Mouse (Mus musculus) R1 (cell line): ENCODE results near the gene Gm8251.
"Not testable (repeated sequence)": the region's sequence is repeated elsewhere in the genome, so short reads cannot be mapped to it uniquely, and the experiment has no call there.

ENCODE experiments used
- DNase-seq: peaks from one replicate; pipeline ENCODE4 v3.0.0-alpha.2; 2018; ENCODE audit warnings: low read depth, low spot score

Gm8251 gene

DNA sequence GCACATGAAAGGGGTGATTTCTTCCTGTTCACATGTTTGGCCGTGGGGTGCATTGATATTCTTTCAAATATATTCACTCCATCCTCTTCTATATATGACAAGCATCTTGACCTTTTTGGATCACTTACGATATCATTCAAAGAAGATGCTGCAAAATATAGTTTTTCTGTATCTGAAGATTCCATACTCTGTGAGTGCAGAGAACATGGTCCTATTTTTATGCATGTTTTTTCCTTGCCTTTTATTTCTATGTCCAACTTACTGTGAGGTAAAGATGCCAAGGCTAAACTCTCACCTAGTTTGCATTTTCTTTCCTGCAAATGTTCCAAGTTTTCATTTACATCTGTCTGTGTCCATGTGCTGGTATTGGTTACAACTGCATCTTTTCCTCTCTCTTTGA, at the start of gene Gm8251:
TSS of gene Gm8251 (minus strand) at position 101 of the 400 bp plus-strand sequence.
- DNase-seq = no peak

DNA sequence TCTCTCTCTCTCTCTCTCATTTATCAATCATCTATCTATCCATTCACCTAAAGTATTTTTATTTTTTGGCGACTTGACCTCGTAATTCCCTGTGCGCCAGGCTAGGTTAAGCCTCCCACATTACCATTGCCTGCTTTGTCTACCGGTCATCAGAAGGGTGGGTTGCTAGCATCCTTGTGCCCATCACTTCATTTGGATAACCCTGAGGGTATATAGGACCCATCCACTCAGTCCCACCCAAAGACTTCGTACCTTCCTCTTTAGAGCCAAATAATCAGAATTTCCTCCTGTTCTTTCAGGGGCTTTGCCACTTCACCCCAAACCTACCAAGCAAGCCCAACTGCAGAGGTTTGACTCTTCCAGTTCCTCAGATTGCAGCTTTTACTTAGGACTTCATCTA, 41.2 kb upstream of the Gm8251 start:
- DNase-seq = peak; percentile 23

DNA sequence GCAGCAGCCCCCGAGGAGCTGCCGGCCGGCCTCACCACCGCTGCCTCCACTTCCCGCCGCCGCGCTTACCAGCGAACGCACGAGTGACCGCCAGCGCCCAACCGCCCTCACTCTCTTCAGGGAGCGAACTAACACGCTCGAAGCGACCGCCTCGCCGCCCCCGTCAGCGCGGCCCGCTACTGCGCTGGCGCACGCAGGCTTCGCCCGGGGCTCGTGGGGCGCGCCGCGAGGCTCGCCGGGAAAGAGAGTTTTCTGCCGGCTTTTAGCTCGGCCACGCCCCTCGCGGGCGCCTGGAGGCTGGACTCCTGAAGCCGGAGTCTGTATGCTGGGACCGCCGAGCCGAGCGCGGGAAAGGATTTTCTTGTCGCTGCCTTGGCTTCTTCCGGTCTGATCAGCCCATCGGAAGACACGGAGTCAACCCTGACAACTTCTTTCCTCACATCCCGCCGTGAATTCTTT, 40.6 kb upstream of the Gm8251 start, which contains the start of gene Tex30:
TSS of gene Tex30 (minus strand) at position 183 of the 459 bp plus-strand sequence.
- DNase-seq = peak; percentile 95

DNA sequence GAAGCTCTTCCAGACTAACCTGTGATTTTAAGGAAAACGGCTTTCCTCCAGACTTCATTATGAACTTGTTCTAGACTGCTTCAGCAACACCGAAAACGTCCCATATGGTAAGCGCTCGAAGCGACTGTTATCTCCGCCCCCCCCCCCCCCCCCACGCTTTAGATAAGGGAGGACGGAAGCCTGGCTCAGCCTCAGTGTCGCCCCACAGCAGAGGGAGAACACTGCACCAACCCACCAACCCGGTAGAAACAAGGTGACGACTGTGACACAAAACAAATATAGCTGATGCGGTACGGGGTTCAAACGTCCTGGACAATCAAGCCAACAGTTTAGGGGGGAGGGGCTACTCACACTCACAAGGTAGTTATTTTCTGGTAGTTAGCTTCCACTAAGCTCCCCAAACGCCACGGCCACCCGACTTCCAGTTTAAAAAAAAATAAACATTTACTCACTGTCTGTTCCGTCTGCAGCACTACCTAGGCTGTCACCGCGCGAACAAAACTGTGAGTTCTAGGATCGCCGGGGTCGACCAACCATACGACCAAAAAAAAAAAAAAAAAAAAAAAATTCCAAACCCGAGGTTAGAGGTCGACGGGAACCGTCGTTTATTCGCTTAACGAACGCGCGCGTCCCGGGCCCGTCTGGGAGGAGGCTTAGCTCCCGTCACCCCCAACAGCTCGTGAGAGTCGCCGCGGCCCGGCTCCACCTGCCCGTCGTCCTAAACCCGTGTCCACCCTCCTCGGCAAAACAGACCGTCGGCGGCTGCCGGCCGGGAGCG, 39.9 kb upstream of the Gm8251 start:
- peak; percentile 53 for DNase-seq

DNA sequence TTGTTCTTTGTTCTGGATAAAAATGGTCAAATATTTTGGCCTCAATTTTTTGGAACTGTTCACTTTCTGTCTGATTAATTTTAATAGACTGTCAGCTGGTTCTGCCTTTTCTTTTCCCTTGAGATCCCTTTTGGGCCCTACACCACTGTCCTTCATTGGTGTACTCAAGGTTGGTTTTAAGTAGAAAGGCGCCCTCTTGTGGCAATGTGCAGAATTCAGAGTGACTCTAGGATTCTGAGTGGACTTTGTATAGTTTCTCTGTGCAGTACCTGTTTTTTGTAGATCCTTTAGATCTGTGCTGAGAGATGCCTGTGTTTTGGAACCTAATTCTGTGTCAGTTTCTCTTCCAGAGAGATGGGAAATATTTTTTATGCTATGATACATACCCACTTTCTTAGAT, 2.9 kb upstream of the Gm8251 start:
- DNase-seq = peak; percentile 72

DNA sequence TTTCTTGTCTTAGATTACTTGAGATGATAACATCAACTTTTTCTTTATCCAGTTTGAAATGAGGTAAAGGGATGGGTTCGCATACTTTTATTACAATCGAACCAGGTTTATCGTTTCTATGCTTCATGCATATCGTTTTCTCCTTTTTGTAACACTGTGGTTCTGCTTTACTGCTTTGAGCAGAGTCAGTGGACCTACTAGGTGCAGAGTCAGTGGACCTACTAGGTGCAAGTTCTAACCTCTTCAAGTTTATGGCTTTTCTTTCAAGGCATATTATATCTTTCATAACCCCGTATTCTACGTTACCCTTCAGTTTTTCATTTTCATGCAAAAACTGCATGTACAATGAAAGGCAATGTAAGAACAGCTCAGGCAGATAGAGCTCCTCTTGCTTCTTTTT, 1.7 kb upstream of the Gm8251 start:
- no peak for DNase-seq

DNA sequence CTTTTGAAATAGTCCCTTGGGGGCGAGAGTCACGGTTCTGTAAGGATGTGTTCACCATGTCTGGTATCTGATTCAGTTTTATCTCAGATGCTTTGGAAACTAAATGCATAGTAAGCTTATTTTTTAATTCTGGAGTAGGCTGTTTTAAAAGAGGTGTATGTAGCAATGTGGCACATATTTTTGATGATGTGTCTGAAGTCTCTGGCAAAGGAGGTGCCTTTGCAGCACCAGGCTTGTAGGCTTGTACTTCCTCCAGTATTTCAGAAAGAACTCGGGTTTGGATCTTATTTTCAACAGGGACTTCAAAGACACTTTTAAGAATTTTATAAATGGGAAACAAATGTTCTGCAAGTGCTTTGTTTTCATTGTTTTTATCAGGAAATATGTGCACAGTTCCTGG, 3.9 kb downstream of the Gm8251 start:
- no peak for DNase-seq

DNA sequence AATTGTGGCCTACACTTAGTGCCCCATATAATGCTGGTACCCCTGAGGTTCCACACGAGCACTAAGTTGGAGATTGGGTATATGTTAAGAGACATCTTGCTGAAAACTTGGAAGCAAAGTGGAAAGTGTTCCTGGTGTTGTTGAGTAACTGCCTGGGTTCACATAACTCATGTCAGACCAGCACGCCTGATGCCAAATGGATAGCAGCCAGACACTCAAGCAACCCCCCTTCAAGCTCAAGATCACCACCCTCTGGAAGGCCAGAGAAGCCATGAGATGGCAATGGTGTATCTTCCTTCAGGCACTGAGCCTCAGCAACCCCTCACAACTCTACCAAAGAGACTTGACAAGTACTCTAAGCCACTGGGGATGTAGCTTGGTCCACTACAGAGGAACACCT, 15.2 kb downstream of the Gm8251 start:
- no peak for DNase-seq

DNA sequence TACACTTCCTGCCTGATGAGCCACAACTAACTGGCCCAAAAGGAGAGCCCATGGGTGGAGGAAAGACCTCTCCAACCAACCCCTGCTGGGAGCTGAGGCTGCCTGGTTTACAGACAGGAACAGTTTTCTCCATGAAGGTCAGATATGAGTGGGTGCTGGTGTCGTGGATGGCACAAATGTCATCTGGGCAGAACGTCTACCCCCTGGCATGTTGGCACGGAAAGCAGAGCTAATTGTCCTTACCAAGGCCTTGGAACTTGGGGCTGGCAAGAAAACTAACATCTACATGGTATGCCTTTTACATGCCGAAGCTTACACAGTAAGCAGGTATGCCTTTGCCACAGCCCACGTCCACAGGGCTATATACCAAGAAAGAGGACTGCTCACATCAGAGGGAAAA, 16.0 kb downstream of the Gm8251 start:
- DNase-seq = not testable (repeated sequence)

DNA sequence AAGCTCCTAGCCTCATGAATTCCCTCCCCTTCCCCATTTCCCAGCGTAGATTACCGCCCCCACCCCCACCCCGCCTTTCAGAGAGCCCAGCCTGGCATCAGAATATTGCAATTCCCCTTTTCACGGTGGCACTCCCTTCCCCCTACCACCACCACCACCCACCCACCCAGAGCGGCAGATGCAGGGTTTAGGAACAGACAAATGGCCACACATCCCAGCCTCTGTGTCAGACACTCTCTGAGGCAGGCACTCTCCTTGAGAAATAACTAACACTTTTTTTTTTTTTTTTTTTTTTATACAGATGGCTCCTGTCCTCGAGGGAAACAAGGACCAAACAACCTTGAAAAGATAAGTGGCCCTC, 19.2 kb downstream of the Gm8251 start:
- DNase-seq = no peak

DNA sequence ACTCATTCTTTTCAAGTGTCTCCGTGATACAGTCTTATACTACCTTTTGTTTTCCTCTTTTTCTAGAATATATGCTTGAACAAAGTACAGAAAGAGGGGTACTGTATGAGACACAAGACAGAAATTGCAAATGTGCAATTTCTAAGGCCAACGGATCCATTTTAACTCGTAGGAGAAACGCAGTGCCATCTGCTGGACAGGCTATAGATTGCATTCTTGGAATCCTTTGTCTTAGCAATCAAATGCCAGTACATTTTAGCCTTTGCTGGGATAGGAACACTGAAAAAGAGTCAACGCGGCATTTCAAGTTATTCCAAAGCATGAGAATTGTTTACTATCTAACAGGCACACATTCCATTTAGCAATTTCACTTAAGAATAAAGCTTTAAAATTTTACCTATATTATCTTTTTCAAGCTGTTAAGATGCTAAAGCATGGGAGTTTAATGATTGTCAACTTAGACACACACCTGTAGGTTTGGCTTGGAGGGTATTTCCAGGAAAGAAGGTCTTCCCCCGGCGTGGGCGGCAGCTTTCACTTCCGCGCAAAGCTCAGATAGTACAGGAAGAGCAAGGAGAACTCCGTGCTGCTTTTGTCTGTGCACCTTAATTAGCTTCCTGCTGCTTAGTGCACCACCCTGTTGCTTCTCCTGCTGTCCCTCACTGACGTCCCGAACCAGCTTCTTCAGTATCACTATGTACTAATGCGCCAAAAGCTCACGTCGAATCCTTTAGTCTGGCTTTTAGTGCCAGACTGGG, 19.8 kb downstream of the Gm8251 start:
- peak; percentile 65 for DNase-seq

DNA sequence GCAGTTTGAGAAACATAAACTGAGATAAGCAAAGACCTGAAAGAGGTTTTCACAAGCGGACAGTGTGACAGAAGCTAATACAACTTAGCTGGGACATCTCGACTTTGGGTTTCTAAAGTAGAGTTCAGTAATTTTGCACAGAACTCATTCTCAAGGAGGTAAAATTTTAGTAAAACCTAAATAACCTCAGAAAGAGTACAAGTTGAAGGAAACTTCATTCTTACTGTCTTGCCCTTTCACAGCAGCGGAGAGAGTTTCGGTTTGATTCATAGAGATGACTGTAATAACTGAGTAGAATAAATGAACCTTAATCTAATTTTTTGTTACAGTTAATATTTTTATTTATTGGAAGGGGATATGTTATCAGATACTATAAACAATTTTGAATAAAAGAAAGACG, 28.8 kb downstream of the Gm8251 start:
- DNase-seq = no peak

DNA sequence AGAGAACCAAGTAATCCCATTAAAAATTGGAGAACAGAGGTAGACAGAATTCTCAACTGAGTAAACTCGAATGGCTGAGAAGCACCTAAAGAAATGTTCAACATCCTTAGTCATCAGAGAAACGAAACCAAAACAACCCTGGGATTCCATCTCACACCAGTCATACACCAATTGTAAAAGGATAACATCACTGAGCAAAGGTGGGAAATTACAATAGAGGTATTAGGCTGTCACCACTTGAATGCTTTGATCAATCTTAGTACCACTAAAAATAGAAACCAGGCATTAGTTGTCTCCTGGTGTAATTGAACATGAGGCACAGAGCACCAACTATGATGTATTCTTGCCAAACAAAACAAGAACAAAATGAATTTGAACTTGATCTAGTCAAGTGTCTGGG, 29.5 kb downstream of the Gm8251 start:
- DNase-seq = no peak

DNA sequence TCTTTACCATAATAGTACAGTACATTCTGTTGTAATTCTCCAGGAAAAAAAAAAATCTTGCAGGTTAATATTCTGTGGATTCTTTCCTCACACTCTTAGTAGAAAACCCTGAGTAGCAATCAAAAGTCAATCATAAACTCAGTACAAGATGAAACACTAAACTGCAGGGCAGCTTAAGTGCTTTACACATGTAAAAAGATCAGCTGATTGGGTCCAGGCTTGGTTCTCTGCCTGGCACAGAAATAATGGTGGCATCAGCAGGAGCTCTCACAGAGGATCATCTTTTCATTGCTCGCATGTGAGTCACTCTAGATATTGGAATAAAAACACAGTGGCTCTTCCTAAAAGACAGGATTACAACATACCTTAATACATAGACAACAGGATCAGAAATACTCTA, 34.1 kb downstream of the Gm8251 start:
- no peak for DNase-seq

DNA sequence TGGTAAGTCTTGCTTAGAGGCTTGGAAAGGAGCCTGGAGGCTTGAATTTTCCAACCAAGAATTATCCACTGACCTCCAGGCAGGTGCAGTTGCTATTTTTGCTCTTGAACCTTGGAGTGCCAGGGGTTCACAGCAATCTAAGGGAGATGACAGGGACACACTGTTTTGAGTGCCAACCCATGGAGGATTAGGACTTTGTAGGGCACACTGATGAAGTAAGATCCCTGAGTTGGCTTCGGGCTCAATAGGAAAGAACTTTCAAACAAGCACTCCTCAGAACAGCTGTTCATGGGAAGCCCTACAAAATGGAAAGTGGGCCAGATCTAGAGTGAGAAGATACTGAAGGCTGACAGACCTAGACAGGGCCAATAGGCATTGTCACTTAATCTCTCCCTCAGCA, 39.1 kb downstream of the Gm8251 start:
- DNase-seq = no peak

DNA sequence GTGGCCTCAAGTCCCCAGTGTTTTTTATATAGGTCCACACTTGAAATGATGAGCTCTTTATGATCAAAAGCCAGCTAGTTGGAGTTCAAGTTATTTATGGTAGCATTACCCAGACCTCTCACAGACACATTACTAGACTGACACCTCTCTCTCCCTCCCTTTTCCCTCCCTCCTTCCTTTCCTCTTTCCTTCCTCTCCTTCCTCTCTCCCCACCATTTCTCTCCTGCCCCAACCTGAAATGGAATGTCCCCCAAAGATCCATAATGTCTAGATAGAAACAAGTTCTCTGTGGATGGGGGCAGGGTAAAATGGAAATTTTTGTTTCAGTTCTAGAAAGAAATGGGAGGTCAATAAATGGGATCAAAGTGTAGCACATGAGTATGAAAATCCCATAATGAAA, 41.8 kb downstream of the Gm8251 start, which contains the start of gene Mettl21c:
TSS of gene Mettl21c (minus strand) at position 101 of the 400 bp plus-strand sequence.
- no peak for DNase-seq

DNA sequence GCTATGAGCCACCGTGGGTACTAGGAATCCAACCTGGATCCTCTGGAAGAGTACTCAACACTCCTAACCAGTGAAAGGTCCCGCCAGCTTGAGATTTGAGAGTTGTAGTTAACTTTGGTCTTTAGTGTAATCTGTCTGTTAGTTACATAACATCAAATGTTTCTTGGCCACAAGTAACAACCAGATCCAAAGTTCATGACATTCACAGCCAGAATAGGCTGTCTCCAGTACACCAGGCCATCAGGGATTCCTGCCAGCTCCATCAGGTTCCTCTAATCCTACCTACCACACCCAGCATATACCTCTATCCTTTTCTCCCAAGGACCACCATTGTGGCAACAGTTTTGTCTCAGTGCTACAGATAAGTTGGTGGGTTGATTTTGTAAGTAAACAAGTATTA, 46.2 kb downstream of the Gm8251 start:
- no peak for DNase-seq
